Mouse (Mus musculus) testis, postnatal 14 days (tissue): Measurements from ENCODE around the gene Hist1h4f.

Experiments used
- DNase-seq: peaks from one replicate; pipeline ENCODE4 v3.0.0; 2021; ENCODE audit warnings: low spot score

Hist1h4f gene

GRCm38 (mm10) chr13:23510127-23510526 is 41.3 kb downstream of the Hist1h4f start:
- no peak for DNase-seq

GRCm38 (mm10) chr13:23506819-23507515 is 44.5 kb downstream of the Hist1h4f start:
- DNase-seq: peak; percentile 33

- DNase-seq: no peak
Measured at GRCm38 (mm10) chr13:23506351-23506750, 45.1 kb downstream of the Hist1h4f start.

DNA sequence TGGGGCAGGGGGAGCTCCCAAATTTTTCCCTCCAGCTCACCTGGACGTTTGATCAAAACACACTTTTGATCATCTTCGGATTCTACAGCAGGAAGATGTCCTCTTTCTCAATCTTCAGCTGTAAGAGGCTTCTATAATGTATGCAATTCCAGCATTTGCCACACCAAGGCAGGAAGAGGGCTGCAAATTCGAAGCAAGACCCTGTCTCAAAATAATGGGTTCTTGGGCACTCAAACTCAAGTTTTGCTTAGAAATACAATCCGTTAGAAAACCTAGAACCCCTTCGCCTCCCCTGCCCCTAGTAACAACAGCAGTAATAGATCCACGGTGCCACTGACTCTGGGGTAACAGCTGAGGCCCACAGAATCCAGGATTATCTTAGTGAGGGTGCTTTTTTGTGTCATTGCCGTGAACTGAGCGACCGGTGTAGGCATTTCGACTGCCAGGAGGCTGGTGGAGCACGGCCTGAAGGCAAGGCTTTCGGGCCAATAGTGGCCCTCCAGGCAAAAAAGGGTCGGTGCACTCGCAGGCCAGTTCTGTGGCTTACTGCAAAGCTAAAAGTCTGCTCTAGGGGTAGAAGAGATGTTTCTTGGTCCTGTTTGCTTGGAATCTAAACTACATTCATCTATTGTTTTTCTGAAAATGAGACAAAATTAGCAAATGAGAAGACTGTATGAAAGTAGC is 45.6 kb downstream of the Hist1h4f start:
- no peak for DNase-seq

DNA sequence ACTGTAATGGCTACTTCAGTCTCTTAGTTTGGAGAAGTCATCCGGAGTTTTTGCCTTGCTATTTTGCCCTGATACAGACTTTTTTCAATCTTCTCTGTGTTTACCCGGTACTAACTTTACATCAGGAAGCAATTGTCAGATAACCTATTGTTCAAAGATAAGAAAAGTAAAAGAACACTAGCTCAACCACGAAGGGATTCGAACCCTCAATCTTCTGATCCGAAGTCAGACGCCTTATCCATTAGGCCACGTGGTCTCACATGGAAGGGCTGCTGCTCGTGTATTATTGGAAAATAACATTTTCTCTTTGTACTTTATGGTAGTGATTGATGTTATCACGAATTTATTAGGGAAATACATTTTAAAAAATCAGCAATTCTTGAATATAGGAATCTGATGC is 47.7 kb downstream of the Hist1h4f start:
- DNase-seq: no peak

DNA sequence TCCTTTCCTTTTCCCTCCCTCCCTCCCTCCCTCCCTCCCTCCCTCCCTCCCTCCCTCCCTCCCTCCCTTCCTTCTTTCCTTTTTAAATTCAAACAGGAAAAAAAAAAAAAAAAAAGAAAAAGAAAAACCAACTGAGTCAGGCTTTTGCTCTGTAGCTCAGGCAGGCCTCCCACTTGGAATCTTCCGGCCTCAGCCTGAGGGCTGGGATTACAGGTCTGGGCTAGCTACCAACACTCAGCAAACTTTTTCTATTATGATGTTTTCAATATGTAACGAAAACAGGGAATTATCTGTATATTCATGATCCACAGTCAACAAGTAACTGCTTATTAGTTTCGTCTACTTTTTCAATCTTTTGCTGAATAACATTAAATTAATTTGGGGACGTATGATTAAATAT is 48.5 kb downstream of the Hist1h4f start:
- DNase-seq: no peak

- no peak for DNase-seq
Measured at GRCm38 (mm10) chr13:23502031-23502567, 49.3 kb downstream of the Hist1h4f start.

GRCm38 (mm10) chr13:23501511-23501910 is 49.9 kb downstream of the Hist1h4f start:
- no peak for DNase-seq
